Mouse (Mus musculus) olfactory bulb, adult 2 months (tissue): Measurements from ENCODE around the gene Cenpx.

Experiments
- CTCF ChIP-seq: fragments of 200-500 bp; IDR thresholded peaks from 2 replicates; pipeline ENCODE4 v1.5.1; 2012; ENCODE audit warnings: low read depth, mild to moderate bottlenecking, low read length, moderate library complexity; ENCODE audit not compliant: insufficient read depth
- POLR2A ChIP-seq: fragments of 200-500 bp; IDR thresholded peaks from 2 replicates; pipeline ENCODE4 v1.6.1; 2012; ENCODE audit warnings: mild to moderate bottlenecking, low read depth, low read length, moderate library complexity; ENCODE audit not compliant: insufficient read depth

DNA sequence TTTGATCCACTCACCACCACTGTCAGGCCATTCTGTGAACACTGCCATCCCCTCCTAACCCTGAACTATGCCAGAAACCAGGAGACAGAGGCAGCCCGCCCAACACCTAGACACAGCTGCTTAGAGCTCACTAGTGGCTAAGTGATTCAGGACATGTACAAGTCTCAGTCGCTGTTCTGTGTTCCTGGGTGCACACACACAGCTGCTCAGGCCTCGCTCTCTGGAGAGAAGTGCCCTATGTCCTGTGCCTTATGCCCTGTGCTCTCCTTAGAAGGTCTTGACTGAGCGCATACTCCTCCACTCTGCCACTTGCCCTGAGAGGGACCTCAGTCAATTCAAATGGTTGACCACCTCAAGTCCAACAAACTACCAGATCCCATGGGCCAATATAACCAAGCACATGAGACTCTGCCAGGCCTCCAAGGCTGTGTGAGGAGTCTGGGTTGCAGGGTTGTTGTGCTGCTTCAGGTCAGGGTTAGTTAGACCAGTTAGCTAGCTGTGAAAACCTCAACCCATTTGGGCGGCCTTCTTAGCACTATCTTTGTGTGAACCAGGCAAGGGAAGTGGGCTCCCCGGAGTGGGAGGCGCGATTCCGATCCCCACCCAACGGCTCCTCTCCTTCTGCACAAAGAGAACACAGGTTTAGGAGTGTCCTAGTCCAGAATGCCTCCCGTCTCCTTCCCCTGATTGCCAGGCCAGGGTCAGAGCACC is 15.1 kb upstream of the Cenpx start:
- TF ChIP-seq CTCF (no peak), POLR2A (no peak)
